Mouse (Mus musculus) heart, adult 2 months (tissue): ENCODE results near the gene Bcas3. TPM values are rescaled to one million over a fixed set of nuclear protein-coding genes. Genes with fewer than 3 reads are reported as not detected.

Experiments used
- DNase-seq, 2 experiments: peaks; one replicate each; pipeline ENCODE4 v3.0.0; 2021
- H3K27ac ChIP-seq: fragments of 200-600 bp; 2 replicates; pipeline ENCODE4 v1.8.1; 2022
- H3K27me3 ChIP-seq: fragments of 200-500 bp; 2 replicates; pipeline ENCODE4 v1.6.1; 2012; ENCODE audit warnings: mild to moderate bottlenecking, low read length, inconsistent platforms, mixed read lengths; ENCODE audit not compliant: control insufficient read depth, insufficient read depth
- H3K36me3 ChIP-seq: fragments of 200-500 bp; 2 replicates; pipeline ENCODE4 v1.6.1; 2012; ENCODE audit warnings: low read length, inconsistent platforms; ENCODE audit not compliant: control insufficient read depth, insufficient read depth
- H3K4me1 ChIP-seq: fragments of 200-500 bp; 2 replicates; pipeline ENCODE4 v1.6.1; 2011; ENCODE audit warnings: low read length; ENCODE audit not compliant: control insufficient read depth, insufficient read depth
- H3K4me3 ChIP-seq: fragments of 200-600 bp; 2 replicates; pipeline ENCODE4 v1.8.1; 2022
- H3K79me2 ChIP-seq: fragments of 200-500 bp; replicated peaks from 2 replicates; pipeline ENCODE4 v1.6.1; 2012; ENCODE audit warnings: mild to moderate bottlenecking, inconsistent platforms, low read length, moderate library complexity, mixed read lengths; ENCODE audit not compliant: control insufficient read depth, insufficient read depth
- H3K9ac ChIP-seq: fragments of 200-500 bp; 2 replicates; pipeline ENCODE4 v1.6.1; 2012; ENCODE audit warnings: low read depth, mild to moderate bottlenecking, control low read depth, inconsistent platforms, low read length, mixed read lengths
- CTCF ChIP-seq: fragments of 200-600 bp; IDR thresholded peaks from 2 replicates; pipeline ENCODE4 v1.8.1; 2022; ENCODE audit warnings: antibody characterized with exemption, mild to moderate bottlenecking, moderate library complexity
- EP300 ChIP-seq: fragments of 200-500 bp; IDR thresholded peaks from 2 replicates; pipeline ENCODE4 v1.6.1; 2011; ENCODE audit warnings: low read depth, low read length, control low read depth; ENCODE audit not compliant: insufficient read depth
- POLR2A ChIP-seq: fragments of 200-500 bp; IDR thresholded peaks from 2 replicates; pipeline ENCODE4 v1.6.1; 2011; ENCODE audit warnings: mild to moderate bottlenecking, low read depth, low read length, control low read depth; ENCODE audit not compliant: insufficient read depth
- WGBS: fragments of 180-500 bp; shearing (Covaris S2); methylation state at CpG from one replicate; pipeline ENCODE4 v1.1.7; 2018; 5-methylcytosine and 5-hydroxymethylcytosine counted together
- intact Hi-C: fragments of 180-260 bp; cut with DNase I; formaldehyde crosslinking; loops from one replicate; pipeline ENCODE4 v1.15.1; 2025
- microRNA-seq, 2 experiments: library from miRNA; unstranded; fragments of <30 nt; microRNA quantifications; one replicate each; pipeline ENCODE4 v1.2.0; 2021
- polyA plus RNA-seq: library from polyadenylated mRNA; depleted of rRNA; stranded (reverse); fragments of >200 nt; gene quantifications from 2 replicates; pipeline ENCODE4 v1.2.3, GENCODE M21; 2012; rRNA removed
- total RNA-seq, 2 experiments: library from RNA; stranded (reverse); gene quantifications; 2 replicates each; pipeline ENCODE4 v1.2.3; 2021

The Bcas3 gene
- total and polyA plus RNA-seq, 3 experiments: 26.6 to 40.4 (median 36.0) TPM

- 33% methylated on average over 7 of the region's 7 CpGs for WGBS
- no peaks in the 10 kb centered on the region for H3K36me3 ChIP-seq
These were observed 511.4 kb downstream of the Bcas3 start for GRCm38 (mm10) chr11:85864363-85864762.

More at GRCm38 (mm10) chr11:85864363-85864762, 511.4 kb downstream of the Bcas3 start:
- Histone ChIP-seq H3K79me2 (no peaks in the 10 kb centered on the region), H3K4me1 (no peaks in the 10 kb centered on the region), H3K9ac (no peak overlapping the region), H3K27me3 (no peaks in the 10 kb centered on the region), H3K4me3 (no peak overlapping the region), H3K27ac (no peak overlapping the region)
- intact Hi-C loops: no loop called here
- TF ChIP-seq POLR2A (no peak), CTCF (peak; percentile 53), EP300 (no peak)
- DNase-seq: no peak

Small RNAs within 50 kb of the gene (microRNA-seq; reads per million reads assigned to microRNA genes)
- gene Mir5110: 0 to 0.56 reads per million in 2 experiments

Other genes with a start within 250 kb of the Bcas3 start
- gene Usp32, start 213.0 kb upstream of the Bcas3 start, total RNA-seq: 10 to 100 TPM; 22.6 to 24.5 TPM
- gene Usp32, start 213.0 kb upstream of the Bcas3 start, polyA plus RNA-seq: 4.0 and 9.0 TPM in 2 replicates
- not detected for gene 1700125H20Rik, start 182.8 kb upstream of the Bcas3 start, total RNA-seq
- gene 1700125H20Rik, start 182.8 kb upstream of the Bcas3 start, polyA plus RNA-seq: not detected in 2 replicates
- gene Appbp2, start 118.0 kb upstream of the Bcas3 start, total RNA-seq: 10 to 100 TPM; 14.6 to 16.1 TPM
- 6.8 and 12.0 TPM in 2 replicates for gene Appbp2, start 118.0 kb upstream of the Bcas3 start, polyA plus RNA-seq
- gene Ppm1d, start 41.9 kb upstream of the Bcas3 start, total RNA-seq: 10 to 100 TPM in 1 of 2 experiments, 1 to 10 TPM in 1; 6.8 to 10.2 TPM
- gene Ppm1d, start 41.9 kb upstream of the Bcas3 start, polyA plus RNA-seq: 2.9 and 5.7 TPM in 2 replicates